Mouse (Mus musculus) myocyte (in vitro differentiated cells): ENCODE measurements around the gene Pappa.

Experiments
- MYOG ChIP-seq, 3 experiments: IDR thresholded peaks; one replicate each; pipeline ENCODE4 v1.6.1; 2011; ENCODE audit warnings: control low read depth in 2 of 3, low read depth in 2 of 3, mild to moderate bottlenecking in 2 of 3; ENCODE audit not compliant: insufficient read length in 2 of 3, control insufficient read depth in 1 of 3, insufficient read depth in 1 of 3
- POLR2A ChIP-seq: IDR thresholded peaks from one replicate; pipeline ENCODE4 v1.6.1; 2011; ENCODE audit warnings: low read depth, mild to moderate bottlenecking, control low read depth, moderate library complexity; ENCODE audit not compliant: insufficient read length
- POLR2AphosphoS2 ChIP-seq: IDR thresholded peaks from one replicate; pipeline ENCODE4 v1.6.1; 2011; ENCODE audit warnings: low read depth, control low read depth; ENCODE audit not compliant: insufficient read length

DNA sequence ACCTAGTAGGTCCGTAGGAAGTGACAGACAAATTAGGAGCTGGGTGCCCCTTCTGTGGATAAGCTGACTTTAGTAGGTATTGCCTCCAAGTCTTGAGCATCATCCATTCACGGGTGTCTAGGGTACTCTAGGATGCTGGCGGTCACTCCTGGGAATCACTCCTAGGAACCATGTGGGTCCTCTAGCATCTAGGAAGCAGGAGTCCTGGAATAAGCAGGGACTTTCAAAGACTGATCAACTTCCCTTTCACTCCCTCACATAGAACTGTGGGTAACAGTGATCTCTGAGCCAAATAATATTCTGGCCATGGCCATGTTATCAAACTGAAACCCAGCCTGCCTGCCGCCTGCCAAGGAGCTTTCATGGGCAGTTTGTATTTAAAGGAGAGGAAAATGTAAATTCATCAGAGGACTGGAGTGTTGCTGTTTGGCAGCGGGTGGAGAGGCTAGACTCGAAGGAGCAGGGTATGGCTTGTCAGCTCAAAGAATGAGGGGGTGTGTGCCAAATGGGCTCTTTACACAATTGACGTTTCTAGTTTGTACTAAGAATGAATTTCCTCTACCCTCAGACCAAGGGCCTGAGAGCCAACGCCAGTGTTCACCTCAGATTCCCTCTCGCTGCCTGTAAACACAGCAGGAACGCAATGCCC, 194.0 kb downstream of the Pappa start:
- no peak for TF ChIP-seq POLR2A
- TF ChIP-seq POLR2AphosphoS2, result no peak
- no peak for TF ChIP-seq MYOG (IDR thresholded peaks at IDR 0.05; ENCODE audit: control insufficient read depth in 1 of 3, insufficient read depth in 1 of 3, insufficient read length in 2 of 3, low read depth in 2 of 3)
